Mouse (Mus musculus): ENCODE results near the gene Pdgfc. TPM values are rescaled to one million over a fixed set of nuclear protein-coding genes. Genes with fewer than 3 reads are reported as not detected.

The Pdgfc gene
- polyA plus RNA-seq, 1 experiment = 7.3 TPM

DNA sequence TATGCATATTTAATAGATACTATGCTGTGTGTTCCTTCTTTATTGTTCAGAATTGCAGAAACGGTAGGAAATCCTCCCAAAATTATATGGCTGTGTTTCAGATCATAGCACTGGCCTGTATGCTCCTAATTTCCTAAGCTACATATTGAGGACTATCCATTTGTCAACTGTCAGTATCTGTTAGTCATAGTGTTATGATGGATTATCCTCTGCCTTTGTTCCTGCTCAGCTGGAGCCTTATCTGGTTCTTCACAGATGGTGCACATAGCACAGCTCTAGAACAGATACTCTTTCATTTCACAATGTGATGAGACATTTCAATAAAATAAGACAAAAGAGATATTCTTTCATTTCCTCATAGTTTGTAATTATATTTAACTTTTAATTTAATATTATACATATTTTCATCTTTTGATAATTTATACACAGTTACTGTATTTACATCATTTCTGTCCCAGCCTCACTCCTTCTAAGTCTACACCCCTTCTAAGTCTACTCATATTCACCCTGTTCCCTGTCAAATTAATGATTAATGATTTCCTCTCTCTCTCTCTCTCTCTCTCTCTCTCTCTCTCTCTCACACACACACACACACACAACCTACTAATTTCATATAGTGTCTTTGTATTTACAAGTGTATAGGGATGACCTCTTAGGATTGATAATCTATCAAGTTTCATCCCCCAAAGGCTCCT is 145.2 kb downstream of the Pdgfc start:
- Histone ChIP-seq H3K4me1 (ENCODE audit: control insufficient read depth, insufficient read depth, low read length) (no peaks in the 10 kb centered on the region), H3K27ac (ENCODE audit: insufficient read depth, low read depth, low read length) (no peak overlapping the region), H3K36me3 (ENCODE audit: control insufficient read depth, insufficient read depth, low read length) (no peaks in the 10 kb centered on the region), H3K4me3 (ENCODE audit: insufficient read depth, low read depth, low read length) (no peak overlapping the region), H3K27me3 (replicated peaks; ENCODE audit: control insufficient read depth, insufficient read depth, low read length) (no peaks in the 10 kb centered on the region)
- no peak for DNase-seq
- WGBS = 90% methylated on average over 1 of the region's 1 CpGs
- TF ChIP-seq CTCF (conservative IDR thresholded peaks at IDR 0.05; ENCODE audit: insufficient read depth, insufficient read length, low read depth, low read length) (no peak), POLR2A (IDR thresholded peaks at IDR 0.05; ENCODE audit: low read depth, low read length) (no peak)

DNA sequence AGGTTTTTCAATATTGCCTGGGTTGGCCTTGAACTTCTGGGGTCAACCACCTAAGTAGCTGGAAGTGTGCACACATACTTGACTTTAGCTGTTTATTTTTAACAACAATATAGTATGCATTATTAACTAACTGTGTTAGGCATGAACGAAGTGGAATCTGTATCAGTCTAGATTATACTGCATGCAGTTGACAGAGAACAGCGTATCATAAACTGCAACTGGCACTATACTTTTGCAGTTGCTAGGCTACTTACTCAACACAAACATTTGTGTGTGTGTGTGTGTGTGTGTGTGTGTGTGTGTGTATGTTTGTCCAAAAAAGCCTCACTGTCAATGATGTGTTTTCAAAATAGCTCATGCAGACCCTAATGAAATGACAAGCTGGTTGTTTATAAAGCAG is 160.7 kb downstream of the Pdgfc start:
- no peak overlapping the region for H3K27ac ChIP-seq (ENCODE audit: insufficient read depth, low read depth, low read length)
- 54% methylated on average over 2 of the region's 2 CpGs for WGBS
- no peak for DNase-seq
- H3K27me3 ChIP-seq (replicated peaks; ENCODE audit: control insufficient read depth, insufficient read depth, low read length) = no peaks in the 10 kb centered on the region
- TF ChIP-seq CTCF (conservative IDR thresholded peaks at IDR 0.05; ENCODE audit: insufficient read depth, insufficient read length, low read depth, low read length) (no peak), POLR2A (IDR thresholded peaks at IDR 0.05; ENCODE audit: low read depth, low read length) (no peak)
- no peaks in the 10 kb centered on the region for H3K4me1 ChIP-seq (ENCODE audit: control insufficient read depth, insufficient read depth, low read length)
- no peaks in the 10 kb centered on the region for H3K36me3 ChIP-seq (ENCODE audit: control insufficient read depth, insufficient read depth, low read length)
- no peak overlapping the region for H3K4me3 ChIP-seq (ENCODE audit: insufficient read depth, low read depth, low read length)

DNA sequence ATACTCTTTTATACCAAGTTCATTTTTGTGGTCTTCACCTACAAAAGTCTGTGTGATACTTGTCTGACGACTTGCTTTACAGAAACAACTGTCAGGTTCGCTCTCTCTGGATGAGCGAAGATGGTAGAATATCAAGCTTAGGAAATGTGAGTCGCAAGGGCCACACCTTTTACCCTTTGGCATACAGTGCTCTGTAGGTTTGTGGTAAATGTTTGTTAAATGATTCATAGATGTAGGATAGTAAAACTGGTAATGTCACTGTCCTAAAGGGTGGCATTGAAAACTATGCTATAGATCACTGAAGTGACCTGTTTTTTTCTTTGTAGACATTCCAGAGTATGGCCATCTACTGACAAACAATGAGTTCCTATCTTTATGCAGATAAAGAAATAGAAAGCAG is 161.4 kb downstream of the Pdgfc start:
- H3K4me3 ChIP-seq (ENCODE audit: insufficient read depth, low read depth, low read length) = no peak overlapping the region
- WGBS = 86% methylated on average over 4 of the region's 4 CpGs
- no peaks in the 10 kb centered on the region for H3K36me3 ChIP-seq (ENCODE audit: control insufficient read depth, insufficient read depth, low read length)
- no peak for TF ChIP-seq CTCF (conservative IDR thresholded peaks at IDR 0.05; ENCODE audit: insufficient read depth, insufficient read length, low read depth, low read length)
- TF ChIP-seq POLR2A (IDR thresholded peaks at IDR 0.05; ENCODE audit: low read depth, low read length) = no peak
- no peaks in the 10 kb centered on the region for H3K4me1 ChIP-seq (ENCODE audit: control insufficient read depth, insufficient read depth, low read length)
- DNase-seq = no peak
- H3K27ac ChIP-seq (ENCODE audit: insufficient read depth, low read depth, low read length) = no peak overlapping the region
- no peaks in the 10 kb centered on the region for H3K27me3 ChIP-seq (replicated peaks; ENCODE audit: control insufficient read depth, insufficient read depth, low read length)

DNA sequence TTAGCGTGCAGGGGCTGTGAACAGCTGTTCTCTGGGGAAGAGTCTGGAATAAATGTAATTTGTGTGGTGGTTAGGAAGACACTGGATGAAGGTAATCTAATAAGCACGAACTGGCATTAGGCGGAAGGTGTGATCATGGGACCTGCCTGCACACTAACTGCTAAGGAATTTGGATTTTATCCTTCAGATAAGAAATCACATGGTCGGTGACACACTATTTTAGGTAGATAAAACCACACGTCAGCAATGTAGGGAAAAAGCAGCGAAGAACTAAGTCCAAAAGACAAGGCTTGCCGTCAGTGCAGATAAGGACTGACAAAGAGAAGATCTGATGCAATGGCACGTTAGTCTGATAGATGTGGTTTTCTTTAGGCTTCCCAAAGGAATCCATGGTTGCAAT is 164.4 kb downstream of the Pdgfc start:
- TF ChIP-seq POLR2A (IDR thresholded peaks at IDR 0.05; ENCODE audit: low read depth, low read length) (no peak), CTCF (conservative IDR thresholded peaks at IDR 0.05; ENCODE audit: insufficient read depth, insufficient read length, low read depth, low read length) (no peak)
- H3K27me3 ChIP-seq (replicated peaks; ENCODE audit: control insufficient read depth, insufficient read depth, low read length) = no peaks in the 10 kb centered on the region
- DNase-seq = no peak
- no peak overlapping the region for H3K27ac ChIP-seq (ENCODE audit: insufficient read depth, low read depth, low read length)
- no peaks in the 10 kb centered on the region for H3K4me1 ChIP-seq (ENCODE audit: control insufficient read depth, insufficient read depth, low read length)
- 90% methylated on average over 8 of the region's 8 CpGs for WGBS
- no peaks in the 10 kb centered on the region for H3K36me3 ChIP-seq (ENCODE audit: control insufficient read depth, insufficient read depth, low read length)
- no peak overlapping the region for H3K4me3 ChIP-seq (ENCODE audit: insufficient read depth, low read depth, low read length)

DNA sequence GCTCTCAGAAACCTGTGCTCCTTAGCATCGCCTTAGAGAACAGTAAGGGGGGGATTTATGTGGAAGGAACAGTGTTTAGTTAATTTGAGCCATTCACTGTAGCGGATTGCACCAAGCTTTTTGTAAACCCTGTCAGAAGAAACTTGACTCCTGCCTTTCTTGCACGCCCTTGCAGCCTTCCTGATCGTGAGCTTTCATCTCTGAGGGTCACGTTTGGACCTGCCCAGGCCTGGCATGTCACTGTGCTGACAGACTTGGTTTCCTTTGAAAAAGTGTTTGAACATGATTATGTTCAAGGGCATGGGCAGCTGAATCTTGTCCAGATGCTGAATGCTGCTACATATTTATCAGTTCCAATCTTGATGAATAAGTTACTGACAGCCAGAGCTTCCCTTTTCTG is 169.0 kb downstream of the Pdgfc start:
- H3K36me3 ChIP-seq (ENCODE audit: control insufficient read depth, insufficient read depth, low read length) = no peaks in the 10 kb centered on the region
- no peak for DNase-seq
- H3K4me1 ChIP-seq (ENCODE audit: control insufficient read depth, insufficient read depth, low read length) = no peaks in the 10 kb centered on the region
- no peak overlapping the region for H3K27ac ChIP-seq (ENCODE audit: insufficient read depth, low read depth, low read length)
- 44% methylated on average over 5 of the region's 5 CpGs for WGBS
- TF ChIP-seq CTCF (conservative IDR thresholded peaks at IDR 0.05; ENCODE audit: insufficient read depth, insufficient read length, low read depth, low read length) = no peak
- no peak for TF ChIP-seq POLR2A (IDR thresholded peaks at IDR 0.05; ENCODE audit: low read depth, low read length)
- no peaks in the 10 kb centered on the region for H3K27me3 ChIP-seq (replicated peaks; ENCODE audit: control insufficient read depth, insufficient read depth, low read length)
- no peak overlapping the region for H3K4me3 ChIP-seq (ENCODE audit: insufficient read depth, low read depth, low read length)

DNA sequence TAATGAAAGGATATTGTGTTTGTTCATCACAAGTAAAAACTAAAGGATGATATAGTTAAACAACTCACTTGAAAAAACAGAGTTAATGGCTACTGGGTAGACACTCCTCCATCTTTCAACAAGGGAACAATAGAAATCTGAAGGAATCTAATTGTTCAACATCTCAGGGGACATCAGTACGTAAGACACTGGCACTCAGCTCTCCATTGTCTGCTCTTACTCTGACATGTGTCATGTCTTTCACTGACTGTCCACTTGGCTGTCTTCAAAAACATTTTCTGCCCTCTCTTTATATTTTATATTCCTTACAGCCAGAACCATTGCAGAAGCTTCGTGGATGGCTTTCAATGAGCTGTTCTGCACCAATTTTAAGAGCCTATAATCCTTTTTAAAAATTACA is 172.0 kb downstream of the Pdgfc start:
- DNase-seq = no peak
- no peak overlapping the region for H3K27ac ChIP-seq (ENCODE audit: insufficient read depth, low read depth, low read length)
- H3K36me3 ChIP-seq (ENCODE audit: control insufficient read depth, insufficient read depth, low read length) = no peaks in the 10 kb centered on the region
- no peak for TF ChIP-seq POLR2A (IDR thresholded peaks at IDR 0.05; ENCODE audit: low read depth, low read length)
- no peak for TF ChIP-seq CTCF (conservative IDR thresholded peaks at IDR 0.05; ENCODE audit: insufficient read depth, insufficient read length, low read depth, low read length)
- H3K4me1 ChIP-seq (ENCODE audit: control insufficient read depth, insufficient read depth, low read length) = no peaks in the 10 kb centered on the region
- H3K27me3 ChIP-seq (replicated peaks; ENCODE audit: control insufficient read depth, insufficient read depth, low read length) = no peaks in the 10 kb centered on the region
- H3K4me3 ChIP-seq (ENCODE audit: insufficient read depth, low read depth, low read length) = no peak overlapping the region
- 87% methylated on average over 2 of the region's 2 CpGs for WGBS

DNA sequence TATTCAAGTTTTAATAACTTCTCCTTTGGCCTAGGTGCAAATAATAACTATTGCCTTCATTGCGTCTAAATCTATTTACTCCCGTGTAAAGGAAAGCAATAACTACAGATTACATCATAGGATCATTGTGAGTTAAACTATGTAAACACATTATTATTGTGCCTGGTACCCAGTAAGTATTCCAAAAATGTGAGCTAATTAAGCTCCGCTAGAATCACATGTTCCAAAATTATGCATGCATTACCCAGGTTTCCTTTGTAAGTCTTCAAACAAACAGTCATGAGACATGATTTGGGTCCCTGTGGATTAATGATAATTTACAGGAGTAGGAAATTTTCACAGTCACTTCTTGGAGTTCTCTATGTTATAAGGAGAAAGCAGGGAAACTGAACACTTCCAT is 174.9 kb downstream of the Pdgfc start:
- Histone ChIP-seq H3K4me1 (ENCODE audit: control insufficient read depth, insufficient read depth, low read length) (peaks cover 3% of the 10 kb centered on the region; the same call in 1 of the 2 replicates), H3K36me3 (ENCODE audit: control insufficient read depth, insufficient read depth, low read length) (no peaks in the 10 kb centered on the region), H3K27me3 (replicated peaks; ENCODE audit: control insufficient read depth, insufficient read depth, low read length) (no peaks in the 10 kb centered on the region), H3K4me3 (ENCODE audit: insufficient read depth, low read depth, low read length) (no peak overlapping the region), H3K27ac (ENCODE audit: insufficient read depth, low read depth, low read length) (no peak overlapping the region)
- peak; percentile 7 for DNase-seq
- WGBS = 60% methylated on average over 3 of the region's 3 CpGs
- TF ChIP-seq CTCF (conservative IDR thresholded peaks at IDR 0.05; ENCODE audit: insufficient read depth, insufficient read length, low read depth, low read length) (no peak), POLR2A (IDR thresholded peaks at IDR 0.05; ENCODE audit: low read depth, low read length) (no peak)
